Mouse (Mus musculus) embryonic fibroblast, embryonic 13.5 days (primary cell): ENCODE measurements around the gene Cd247. TPM values are rescaled to one million over a fixed set of nuclear protein-coding genes. Genes with fewer than 3 reads are reported as not detected.

Experiments used
- H3K27ac ChIP-seq: 2 replicates; pipeline ENCODE4 v1.5.1; 2012; ENCODE audit warnings: low read length, control low read depth, inconsistent platforms; ENCODE audit not compliant: insufficient read depth
- H3K4me1 ChIP-seq: 2 replicates; pipeline ENCODE4 v1.6.1; 2011; ENCODE audit warnings: low read length; ENCODE audit not compliant: control insufficient read depth, insufficient read depth
- H3K4me3 ChIP-seq: 2 replicates; pipeline ENCODE4 v1.5.1; 2011; ENCODE audit warnings: mild to moderate bottlenecking, control low read depth, low read length; ENCODE audit not compliant: insufficient read depth
- CTCF ChIP-seq: IDR thresholded peaks from 2 replicates; pipeline ENCODE4 v1.5.1; 2011; ENCODE audit warnings: mild to moderate bottlenecking, control low read depth, low read length, moderate library complexity, borderline replicate concordance; ENCODE audit not compliant: insufficient read depth
- POLR2A ChIP-seq: IDR thresholded peaks from 2 replicates; pipeline ENCODE4 v1.6.1; 2011; ENCODE audit warnings: low read depth, mild to moderate bottlenecking, control low read depth, low read length, moderate library complexity
- polyA plus RNA-seq: library from polyadenylated mRNA; stranded (reverse); fragments of >200 nt; gene quantifications from 2 replicates; pipeline ENCODE4 v1.2.4, GENCODE M21; 2011; ENCODE audit warnings: low read depth; ENCODE audit not compliant: missing spikeins, insufficient read length

Cd247 gene
- polyA plus RNA-seq, 1 experiment: not detected

DNA sequence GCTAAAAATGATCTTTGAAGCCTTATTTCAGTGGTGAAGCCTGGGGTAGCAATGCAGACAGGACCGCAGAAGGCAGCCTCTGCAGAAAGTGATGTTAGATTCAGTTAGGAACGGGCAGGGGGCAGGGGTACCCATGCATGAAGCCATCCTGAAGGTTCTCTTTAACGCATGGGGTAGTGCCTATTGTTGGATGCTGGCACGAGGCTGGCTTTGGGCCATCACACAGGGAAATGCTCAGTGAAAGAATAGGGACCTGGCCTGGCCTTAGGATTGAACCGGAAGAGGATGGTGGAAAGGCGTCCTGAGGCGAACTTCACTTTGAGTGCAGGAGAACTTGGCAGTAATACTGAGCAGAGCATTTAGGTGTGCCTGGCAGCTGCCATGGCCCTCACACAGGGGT is 73.6 kb downstream of the Cd247 start:
- Histone ChIP-seq H3K4me1 (peaks cover 6% of the 10 kb centered on the region; the same call in 1 of the 2 replicates), H3K27ac (no peak overlapping the region), H3K4me3 (no peak overlapping the region)
- TF ChIP-seq POLR2A (no peak), CTCF (no peak)

DNA sequence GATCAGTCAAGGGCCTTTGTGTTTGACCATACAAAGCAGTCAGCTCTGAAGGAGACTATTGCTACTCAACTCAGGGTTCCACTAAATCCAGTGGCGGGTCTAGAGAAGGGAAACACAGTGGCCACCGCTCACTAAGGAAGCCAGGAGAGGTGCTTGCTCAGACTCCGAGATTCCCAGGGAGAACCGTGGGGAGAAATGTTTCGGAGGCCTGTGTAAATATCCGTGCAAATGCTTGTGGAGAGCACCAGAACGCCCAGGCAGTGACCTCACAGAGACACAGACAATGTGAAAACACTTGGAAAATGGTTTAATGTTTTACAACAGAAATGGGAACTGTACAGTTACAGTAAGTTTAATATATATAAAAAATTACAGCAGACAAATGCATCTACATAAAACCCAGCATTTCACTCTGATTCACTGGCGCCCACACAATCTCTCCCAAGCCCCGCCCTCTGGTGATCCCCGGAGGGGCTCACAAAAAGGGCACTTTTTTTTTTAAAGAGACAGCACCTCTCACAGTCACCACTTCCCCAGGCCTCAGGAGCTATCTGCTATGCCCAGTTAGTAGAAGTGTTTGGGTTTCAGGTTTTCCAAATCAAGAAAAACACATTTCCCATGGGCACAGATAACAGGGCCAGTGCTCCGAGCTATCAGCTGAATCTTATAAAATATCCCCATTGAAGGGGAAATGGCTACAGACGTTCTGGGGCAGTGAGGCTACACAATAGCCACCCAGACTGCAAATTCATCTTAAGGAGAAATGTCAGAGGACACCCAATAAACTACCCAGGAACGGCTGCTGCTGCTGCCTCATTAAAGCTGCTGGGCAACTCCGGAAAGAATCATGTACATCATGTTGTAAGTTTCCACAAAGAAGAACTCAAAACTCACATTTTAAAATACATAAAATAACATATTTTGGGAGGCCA is 76.6 kb downstream of the Cd247 start:
- peaks cover 6% of the 10 kb centered on the region; the same call in 1 of the 2 replicates for H3K4me1 ChIP-seq
- TF ChIP-seq CTCF: no peak
- no peak for TF ChIP-seq POLR2A
- H3K4me3 ChIP-seq: no peak overlapping the region
- peak overlapping the region; percentile 63 for H3K27ac ChIP-seq

DNA sequence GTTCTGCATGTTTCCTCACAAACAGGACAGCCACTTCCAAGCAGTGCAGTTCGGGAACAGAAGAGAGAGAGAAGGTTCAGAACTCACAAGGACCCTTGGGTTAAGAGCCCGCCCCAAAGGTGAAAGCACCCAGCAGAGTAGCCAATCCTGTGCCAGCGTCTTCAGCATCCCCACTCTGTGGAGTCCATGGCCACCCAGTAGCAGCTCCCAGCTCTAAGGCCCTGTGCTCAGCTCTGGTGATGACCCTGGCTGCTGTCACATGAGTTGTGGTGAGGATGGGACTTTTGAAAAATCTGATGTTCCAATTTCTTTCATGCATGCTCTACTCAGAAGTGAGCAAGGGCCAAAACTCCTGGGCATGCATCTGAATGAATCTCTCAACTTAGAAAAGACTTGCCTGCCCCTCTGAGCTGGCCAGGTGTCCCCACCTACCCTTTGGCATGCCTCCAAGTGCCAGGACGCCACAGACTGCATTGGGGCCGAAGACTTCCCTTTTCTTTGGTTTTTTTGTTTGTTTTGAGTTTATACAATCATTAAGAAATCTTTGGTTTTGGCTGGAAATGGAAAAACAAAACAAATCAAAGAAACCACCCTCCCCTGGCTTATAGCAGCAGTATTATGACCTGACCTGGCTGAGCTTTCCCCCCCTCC is 78.3 kb downstream of the Cd247 start:
- Histone ChIP-seq H3K27ac (no peak overlapping the region), H3K4me3 (no peak overlapping the region), H3K4me1 (peaks cover 6% of the 10 kb centered on the region; the same call in 1 of the 2 replicates)
- TF ChIP-seq POLR2A (no peak), CTCF (no peak)

DNA sequence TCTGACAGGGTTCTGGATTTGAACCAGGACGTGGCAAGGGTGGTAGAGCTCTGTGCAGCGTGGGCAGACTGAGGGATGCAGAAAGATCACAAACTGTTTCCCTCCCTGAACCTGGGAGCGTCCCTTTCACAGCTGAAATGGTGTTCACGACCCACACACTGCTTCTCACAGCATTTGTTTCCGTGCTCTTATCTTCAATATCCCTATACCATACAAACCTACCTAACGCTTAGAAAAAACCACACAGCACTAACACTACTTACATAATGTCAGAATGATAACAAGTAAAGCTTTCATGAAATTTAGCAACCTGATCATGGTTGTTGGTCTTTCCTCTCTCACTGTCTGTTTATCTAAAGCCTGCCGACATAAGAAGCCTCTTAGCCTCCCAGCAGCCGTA is 80.2 kb downstream of the Cd247 start:
- no peak overlapping the region for H3K4me3 ChIP-seq
- H3K27ac ChIP-seq: no peak overlapping the region
- H3K4me1 ChIP-seq: peaks cover 6% of the 10 kb centered on the region; the same call in 1 of the 2 replicates
- TF ChIP-seq CTCF (no peak), POLR2A (no peak)

DNA sequence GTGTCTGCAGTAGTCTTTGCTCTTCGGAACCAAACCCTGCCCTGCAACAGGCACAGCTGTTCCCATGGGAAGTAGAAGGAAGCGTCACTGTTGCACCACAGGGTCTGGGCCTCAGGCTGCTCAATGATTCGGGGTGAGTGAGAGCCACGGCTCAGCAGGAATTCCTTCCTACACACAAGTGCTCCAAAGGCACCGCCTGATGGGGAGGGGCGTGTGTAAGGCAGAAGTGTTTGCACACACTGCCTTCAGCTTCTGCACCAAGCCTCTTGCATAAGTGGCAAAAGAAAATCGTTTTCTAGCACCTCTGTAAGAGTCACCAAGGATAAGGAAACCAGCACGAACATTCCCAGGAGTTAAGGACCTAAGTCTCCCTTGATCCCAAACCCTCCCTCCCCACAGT is 86.2 kb downstream of the Cd247 start:
- Histone ChIP-seq H3K27ac (no peak overlapping the region), H3K4me1 (no peaks in the 10 kb centered on the region), H3K4me3 (no peak overlapping the region)
- TF ChIP-seq CTCF (no peak), POLR2A (no peak)

DNA sequence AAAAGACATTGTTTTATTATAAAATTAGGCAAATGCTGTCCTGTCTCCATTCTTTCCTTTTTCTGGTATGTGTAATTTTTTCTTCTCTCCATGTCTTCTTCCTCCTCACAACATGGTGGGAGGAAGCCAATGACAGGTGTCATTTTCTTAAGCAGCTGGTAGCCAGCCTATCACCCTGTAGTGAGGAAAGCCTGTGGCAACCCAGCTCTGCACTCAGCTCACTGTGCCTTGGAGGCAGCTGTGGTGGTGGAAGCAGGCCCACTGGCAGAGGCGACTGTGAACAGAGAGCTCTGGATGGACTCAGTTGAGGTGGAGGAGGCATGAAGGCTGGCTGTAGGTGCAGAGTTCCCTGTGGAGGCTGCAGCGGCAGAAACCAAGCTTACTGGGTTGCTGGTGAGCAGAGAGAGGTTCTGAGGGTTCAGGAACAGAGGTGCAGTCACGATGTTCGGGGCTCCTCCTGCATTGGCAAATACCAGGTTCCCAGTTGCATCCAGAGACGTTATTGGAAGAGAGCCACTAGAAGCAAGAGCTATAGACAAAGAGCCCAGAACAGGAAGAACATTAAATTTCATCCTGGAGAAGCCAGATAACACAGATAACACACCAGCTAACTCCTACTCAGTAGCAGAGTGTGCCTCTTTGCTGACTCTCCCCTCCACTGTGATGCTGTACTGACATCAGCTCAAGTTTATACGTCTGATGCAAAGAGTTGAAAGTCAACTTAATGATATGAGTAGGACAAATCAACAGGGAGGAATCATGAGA is 87.2 kb downstream of the Cd247 start:
- no peak overlapping the region for H3K4me3 ChIP-seq
- H3K27ac ChIP-seq: no peak overlapping the region
- TF ChIP-seq CTCF: no peak
- no peak for TF ChIP-seq POLR2A
- no peaks in the 10 kb centered on the region for H3K4me1 ChIP-seq

DNA sequence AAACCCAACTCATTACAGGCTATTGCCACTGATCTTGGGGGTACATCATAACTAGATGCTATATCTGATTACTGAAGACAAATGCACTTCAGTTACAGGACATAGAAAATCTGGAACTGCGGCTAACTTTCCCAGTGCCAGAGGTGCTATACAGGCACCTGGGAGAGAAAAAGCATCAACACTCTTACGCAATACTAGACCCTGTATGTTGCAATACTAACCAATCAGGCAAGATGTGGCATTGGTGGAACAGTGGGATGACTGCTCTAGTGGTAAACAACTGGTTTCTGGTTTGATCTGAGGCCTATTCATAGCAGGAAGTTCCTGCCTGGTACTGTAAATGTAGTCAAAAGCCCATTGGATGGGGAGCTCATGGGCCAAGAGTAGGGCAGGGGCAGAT is 90.3 kb downstream of the Cd247 start:
- H3K4me1 ChIP-seq: no peaks in the 10 kb centered on the region
- TF ChIP-seq CTCF (no peak), POLR2A (no peak)
- H3K27ac ChIP-seq: no peak overlapping the region
- no peak overlapping the region for H3K4me3 ChIP-seq

DNA sequence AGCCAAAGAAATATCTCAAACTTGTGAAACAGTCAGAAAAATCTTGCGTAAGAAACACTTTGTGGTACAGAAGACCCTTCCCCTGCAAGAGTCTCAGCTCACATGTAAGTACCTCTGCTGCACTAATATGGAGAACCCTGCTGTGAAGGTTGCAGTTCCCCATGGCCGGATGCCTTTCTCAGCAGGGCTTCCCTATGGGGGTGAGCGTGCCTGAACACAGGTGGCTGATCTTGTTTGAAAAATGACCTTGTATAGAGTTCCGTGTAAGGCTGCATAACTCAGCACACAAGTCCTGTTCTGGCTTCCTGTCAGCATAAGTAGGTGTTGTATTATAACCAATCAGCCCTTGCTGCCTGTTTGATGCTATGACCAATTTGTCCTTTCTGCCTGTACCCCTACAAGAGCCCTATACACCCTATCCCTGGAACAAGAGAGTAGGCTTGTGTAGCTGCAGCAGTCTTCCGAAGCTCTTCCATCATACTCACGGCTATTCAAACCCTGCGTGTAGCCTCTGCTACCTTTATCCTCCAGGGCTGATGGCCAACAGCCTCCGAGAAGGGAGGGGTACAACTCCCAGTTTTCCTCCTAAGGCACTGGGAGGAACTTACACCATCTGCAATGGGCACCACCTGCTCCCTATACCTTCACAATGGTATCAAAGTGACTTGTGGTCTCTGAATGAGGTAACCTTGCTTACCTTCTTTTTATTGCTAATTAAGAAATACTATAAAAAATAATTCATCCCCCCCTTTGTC is 93.8 kb downstream of the Cd247 start:
- Histone ChIP-seq H3K4me3 (no peak overlapping the region), H3K27ac (no peak overlapping the region), H3K4me1 (no peaks in the 10 kb centered on the region)
- TF ChIP-seq POLR2A (no peak), CTCF (no peak)

DNA sequence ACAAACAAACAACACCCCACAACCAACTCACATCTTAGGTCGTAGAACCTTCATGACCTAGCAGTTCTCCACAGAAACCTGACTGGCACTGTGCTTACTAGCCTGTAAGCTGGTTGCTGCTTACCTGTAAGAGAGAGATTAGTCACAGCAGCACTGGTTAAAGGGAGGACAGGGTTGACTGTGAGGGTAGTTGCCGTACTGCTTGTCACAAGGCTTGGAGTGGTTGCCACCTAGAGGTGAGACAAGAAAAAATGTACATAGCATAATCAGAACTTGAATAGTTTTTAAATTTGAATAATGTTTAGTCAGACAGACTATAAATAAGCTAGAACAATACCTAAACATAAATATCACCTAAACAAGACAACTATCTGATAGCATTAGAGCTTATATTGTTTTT is 103.2 kb downstream of the Cd247 start:
- H3K27ac ChIP-seq: no peak overlapping the region
- H3K4me1 ChIP-seq: no peaks in the 10 kb centered on the region
- TF ChIP-seq CTCF: no peak
- no peak for TF ChIP-seq POLR2A
- no peak overlapping the region for H3K4me3 ChIP-seq
